Mouse (Mus musculus): Measurements from ENCODE around the gene Igfbp6. TPM values are rescaled to one million over a fixed set of nuclear protein-coding genes. Genes with fewer than 3 reads are reported as not detected.

Gene Igfbp6
- polyA plus RNA-seq, 1 experiment: 10.9 TPM

DNA sequence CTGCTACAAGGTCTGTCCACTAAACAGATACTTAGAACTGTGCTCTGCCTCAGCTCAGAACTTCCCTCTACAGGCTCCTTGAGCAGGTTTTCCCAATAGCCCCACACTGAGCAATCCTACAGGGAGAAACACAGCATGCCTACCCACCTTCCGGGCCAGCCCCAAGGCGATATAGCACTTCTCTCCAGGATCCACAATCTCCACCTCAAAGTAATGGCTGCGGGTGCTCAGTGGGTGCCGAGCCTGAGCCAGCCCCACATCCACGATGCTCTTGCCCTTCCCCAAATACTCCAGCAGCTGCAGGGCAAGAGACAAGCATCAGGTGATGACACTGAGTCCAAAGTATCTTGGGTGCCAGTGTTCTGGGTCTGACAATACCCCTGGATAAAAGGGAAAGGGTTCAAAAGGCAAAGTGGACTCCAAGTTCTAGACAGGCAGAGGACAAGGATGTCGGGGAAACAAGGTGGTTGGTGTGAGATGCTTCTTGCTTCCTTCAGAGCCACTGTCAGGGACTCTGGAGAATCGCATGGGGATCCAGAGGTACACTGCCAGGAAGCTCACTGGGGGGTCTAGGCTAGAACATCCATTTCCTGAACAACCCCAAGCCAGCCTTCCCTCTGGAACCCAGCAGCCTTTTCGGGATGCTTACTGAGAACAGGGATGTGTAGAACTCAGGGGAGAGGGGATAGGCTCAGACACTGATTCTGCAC lies 24.9 kb upstream of the Igfbp6 start:
- Histone ChIP-seq H3K4me1 (ENCODE audit: control insufficient read depth, insufficient read depth, insufficient read length) (no peaks in the 10 kb centered on the region), H3K27ac (ENCODE audit: insufficient read depth, low read length) (no peak overlapping the region), H3K27me3 (ENCODE audit: control insufficient read depth, insufficient read depth, low read length) (no peaks in the 10 kb centered on the region), H3K4me3 (ENCODE audit: extremely low read depth, insufficient read depth, insufficient read length) (no peak overlapping the region), H3K36me3 (ENCODE audit: control insufficient read depth, insufficient read depth, low read length) (peaks cover 28% of the 10 kb centered on the region)
- 90% methylated on average over 8 of the region's 8 CpGs for WGBS
- no peak for TF ChIP-seq CTCF (IDR thresholded peaks at IDR 0.05; ENCODE audit: extremely low read depth, insufficient read depth, insufficient read length, insufficient replicate concordance)
- TF ChIP-seq POLR2A (IDR thresholded peaks at IDR 0.05; ENCODE audit: low read depth, low read length): no peak
- no peak for DNase-seq (ENCODE audit: low read depth in 1 of 2, low spot score in 2 of 2)

DNA sequence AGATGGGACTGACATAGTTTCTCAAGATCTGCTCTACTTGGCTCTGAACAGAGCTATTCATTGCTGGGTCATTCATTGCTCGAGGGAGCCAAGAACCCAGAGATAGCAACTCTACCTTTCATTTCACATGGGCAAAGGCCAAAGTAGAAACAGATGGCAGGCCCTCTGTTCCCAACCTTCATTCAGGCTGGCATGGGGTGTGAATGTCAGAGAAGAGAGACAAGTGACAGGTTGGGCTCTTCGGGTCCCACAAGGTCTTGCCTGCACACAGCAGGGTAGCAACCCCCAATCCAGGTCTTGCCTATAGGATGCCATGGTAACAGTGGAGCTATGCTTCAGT lies 24.4 kb upstream of the Igfbp6 start:
- WGBS: 86% methylated on average over 2 of the region's 2 CpGs
- Histone ChIP-seq H3K36me3 (ENCODE audit: control insufficient read depth, insufficient read depth, low read length) (peaks cover 32% of the 10 kb centered on the region), H3K27ac (ENCODE audit: insufficient read depth, low read length) (no peak overlapping the region), H3K4me1 (ENCODE audit: control insufficient read depth, insufficient read depth, insufficient read length) (no peaks in the 10 kb centered on the region), H3K27me3 (ENCODE audit: control insufficient read depth, insufficient read depth, low read length) (no peaks in the 10 kb centered on the region), H3K4me3 (ENCODE audit: extremely low read depth, insufficient read depth, insufficient read length) (no peak overlapping the region)
- no peak for DNase-seq (ENCODE audit: low read depth in 1 of 2, low spot score in 2 of 2)
- TF ChIP-seq POLR2A (IDR thresholded peaks at IDR 0.05; ENCODE audit: low read depth, low read length): no peak
- TF ChIP-seq CTCF (IDR thresholded peaks at IDR 0.05; ENCODE audit: extremely low read depth, insufficient read depth, insufficient read length, insufficient replicate concordance): no peak

DNA sequence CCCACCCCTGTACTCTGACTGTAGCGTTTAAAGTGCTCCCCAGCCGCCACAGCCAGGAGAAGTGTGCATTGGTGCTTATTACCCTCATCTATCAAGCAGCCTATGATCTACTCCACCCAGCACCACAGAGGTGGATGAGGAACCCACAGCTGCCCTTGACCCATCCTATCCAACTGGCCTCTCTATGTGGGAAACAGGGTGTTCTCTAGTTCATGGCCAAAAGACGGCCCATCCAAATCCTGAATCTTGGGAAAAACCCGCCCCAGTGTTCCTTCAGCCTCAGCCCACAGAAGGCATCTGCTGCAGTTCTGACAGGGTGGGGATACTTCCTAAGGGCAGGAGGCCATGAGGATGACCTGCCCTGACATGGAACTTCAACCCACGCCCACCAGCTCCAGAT lies 23.6 kb upstream of the Igfbp6 start:
- no peaks in the 10 kb centered on the region for H3K4me1 ChIP-seq (ENCODE audit: control insufficient read depth, insufficient read depth, insufficient read length)
- H3K27ac ChIP-seq (ENCODE audit: insufficient read depth, low read length): no peak overlapping the region; the same call in 1 of the 2 replicates
- H3K36me3 ChIP-seq (ENCODE audit: control insufficient read depth, insufficient read depth, low read length): peaks cover 36% of the 10 kb centered on the region
- H3K4me3 ChIP-seq (ENCODE audit: extremely low read depth, insufficient read depth, insufficient read length): no peak overlapping the region
- WGBS: 82% methylated on average over 5 of the region's 5 CpGs
- no peak for TF ChIP-seq CTCF (IDR thresholded peaks at IDR 0.05; ENCODE audit: extremely low read depth, insufficient read depth, insufficient read length, insufficient replicate concordance)
- no peaks in the 10 kb centered on the region for H3K27me3 ChIP-seq (ENCODE audit: control insufficient read depth, insufficient read depth, low read length)
- no peak for DNase-seq (ENCODE audit: low read depth in 1 of 2, low spot score in 2 of 2)

DNA sequence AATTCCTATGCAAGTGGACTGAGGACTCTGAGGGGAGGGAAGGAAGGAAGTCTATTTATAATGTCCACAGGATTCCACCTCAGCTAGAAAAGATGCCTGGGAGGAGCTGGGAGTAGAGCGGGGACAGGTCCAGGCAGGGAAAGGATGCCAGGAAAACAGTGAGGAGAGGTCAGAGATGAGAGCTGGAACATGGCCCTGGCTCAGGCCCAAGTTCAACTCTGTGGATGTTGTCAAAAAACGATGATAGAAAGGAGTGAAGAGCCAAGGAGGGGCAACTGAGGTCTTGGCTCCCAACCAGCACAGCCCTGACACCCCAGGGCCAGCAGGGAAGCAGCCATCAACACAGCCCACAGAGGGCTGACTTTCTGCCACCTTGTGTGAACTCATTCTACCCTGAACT lies 17.9 kb upstream of the Igfbp6 start:
- no peak for DNase-seq (ENCODE audit: low read depth in 1 of 2, low spot score in 2 of 2)
- Histone ChIP-seq H3K4me1 (ENCODE audit: control insufficient read depth, insufficient read depth, insufficient read length) (no peaks in the 10 kb centered on the region), H3K36me3 (ENCODE audit: control insufficient read depth, insufficient read depth, low read length) (peaks cover 43% of the 10 kb centered on the region), H3K27me3 (ENCODE audit: control insufficient read depth, insufficient read depth, low read length) (no peaks in the 10 kb centered on the region), H3K27ac (ENCODE audit: insufficient read depth, low read length) (no peak overlapping the region), H3K4me3 (ENCODE audit: extremely low read depth, insufficient read depth, insufficient read length) (no peak overlapping the region)
- TF ChIP-seq POLR2A (IDR thresholded peaks at IDR 0.05; ENCODE audit: low read depth, low read length) (no peak), CTCF (IDR thresholded peaks at IDR 0.05; ENCODE audit: extremely low read depth, insufficient read depth, insufficient read length, insufficient replicate concordance) (no peak)
- whole genome bisulfite sequencing: 68% methylated on average over 2 of the region's 2 CpGs

DNA sequence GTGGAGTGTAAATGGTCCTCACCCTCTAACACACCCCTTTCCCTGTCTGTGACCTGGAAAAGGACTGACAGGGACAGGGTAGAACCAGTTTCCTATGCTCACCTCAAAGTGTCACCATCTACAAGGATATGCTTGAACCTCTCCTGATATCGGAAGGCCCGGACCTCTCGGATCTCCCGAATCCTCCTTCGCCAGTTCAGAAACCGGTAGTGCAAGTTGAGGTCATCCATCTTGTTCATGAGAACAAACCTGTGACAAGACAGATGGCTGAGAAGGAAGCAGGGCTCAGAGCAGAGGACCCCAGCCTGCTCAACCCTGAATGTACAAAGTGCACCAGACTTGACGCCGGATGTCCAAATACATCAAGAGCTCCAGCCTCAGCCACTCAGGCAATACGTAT lies 10.8 kb upstream of the Igfbp6 start:
- WGBS: 93% methylated on average over 9 of the region's 9 CpGs
- DNase-seq (ENCODE audit: low read depth in 1 of 2, low spot score in 2 of 2): no peak
- Histone ChIP-seq H3K4me1 (ENCODE audit: control insufficient read depth, insufficient read depth, insufficient read length) (peaks cover 2% of the 10 kb centered on the region; the same call in 1 of the 2 replicates), H3K4me3 (ENCODE audit: extremely low read depth, insufficient read depth, insufficient read length) (no peak overlapping the region), H3K27me3 (ENCODE audit: control insufficient read depth, insufficient read depth, low read length) (no peaks in the 10 kb centered on the region), H3K36me3 (ENCODE audit: control insufficient read depth, insufficient read depth, low read length) (peaks cover 25% of the 10 kb centered on the region), H3K27ac (ENCODE audit: insufficient read depth, low read length) (no peak overlapping the region)
- TF ChIP-seq POLR2A (IDR thresholded peaks at IDR 0.05; ENCODE audit: low read depth, low read length) (no peak), CTCF (IDR thresholded peaks at IDR 0.05; ENCODE audit: extremely low read depth, insufficient read depth, insufficient read length, insufficient replicate concordance) (no peak)

DNA sequence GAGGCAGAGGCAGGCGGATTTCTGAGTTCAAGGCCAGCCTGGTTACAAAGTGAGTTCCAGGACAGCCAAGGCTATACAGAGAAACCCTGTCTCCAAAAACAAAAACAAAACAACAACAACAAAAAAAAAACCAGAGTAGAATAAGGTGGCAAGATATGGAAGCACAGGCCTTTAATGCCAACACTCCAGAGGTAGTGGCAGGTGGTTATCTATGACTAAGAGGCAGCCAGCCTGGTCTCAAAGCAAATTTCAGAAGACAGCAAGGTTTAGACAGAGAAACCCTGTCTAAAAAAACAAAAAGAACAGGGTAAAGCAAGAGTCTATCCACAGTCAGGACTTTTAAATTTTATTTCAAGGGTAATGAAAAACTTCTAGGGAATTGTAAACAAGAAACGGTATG lies 9.5 kb upstream of the Igfbp6 start:
- 95% methylated on average over 2 of the region's 2 CpGs for WGBS
- TF ChIP-seq CTCF (IDR thresholded peaks at IDR 0.05; ENCODE audit: extremely low read depth, insufficient read depth, insufficient read length, insufficient replicate concordance) (no peak), POLR2A (IDR thresholded peaks at IDR 0.05; ENCODE audit: low read depth, low read length) (no peak)
- H3K4me1 ChIP-seq (ENCODE audit: control insufficient read depth, insufficient read depth, insufficient read length): peaks cover 2% of the 10 kb centered on the region; the same call in 1 of the 2 replicates
- no peaks in the 10 kb centered on the region for H3K27me3 ChIP-seq (ENCODE audit: control insufficient read depth, insufficient read depth, low read length)
- no peak overlapping the region for H3K27ac ChIP-seq (ENCODE audit: insufficient read depth, low read length)
- no peak overlapping the region for H3K4me3 ChIP-seq (ENCODE audit: extremely low read depth, insufficient read depth, insufficient read length)
- no peak for DNase-seq (ENCODE audit: low read depth in 1 of 2, low spot score in 2 of 2)
- H3K36me3 ChIP-seq (ENCODE audit: control insufficient read depth, insufficient read depth, low read length): peaks cover 18% of the 10 kb centered on the region

DNA sequence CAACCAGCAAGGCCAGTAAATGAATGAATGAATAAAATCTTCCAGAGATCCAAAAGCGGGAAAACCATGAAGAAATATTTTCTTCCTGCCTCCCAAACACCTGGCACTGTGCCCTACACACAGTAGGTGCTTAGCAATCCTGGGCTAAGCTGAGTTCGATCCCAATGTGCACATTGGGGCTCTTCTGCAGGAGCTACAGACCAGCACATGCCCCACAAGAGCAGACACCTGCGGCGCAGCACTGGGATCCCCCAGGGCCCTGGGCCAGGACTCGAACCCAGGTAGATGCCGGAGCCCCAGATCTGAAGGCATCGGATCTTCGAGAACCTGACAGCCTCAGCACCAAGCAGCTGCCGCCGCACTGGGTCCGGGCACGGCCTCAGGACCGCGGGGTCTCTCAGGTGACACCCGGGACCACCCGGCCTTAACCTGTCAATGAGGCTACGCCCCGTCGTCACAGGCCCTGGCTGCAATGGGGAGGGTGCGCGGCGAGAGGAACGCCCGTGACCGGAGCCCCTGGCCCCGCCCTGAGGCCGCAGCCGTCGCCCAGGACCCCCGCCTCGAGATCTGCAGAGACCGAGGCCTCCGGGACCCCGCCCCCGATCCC lies 8.5 kb upstream of the Igfbp6 start:
- no peak for DNase-seq (ENCODE audit: low read depth in 1 of 2, low spot score in 2 of 2)
- no peaks in the 10 kb centered on the region for H3K27me3 ChIP-seq (ENCODE audit: control insufficient read depth, insufficient read depth, low read length)
- H3K4me1 ChIP-seq (ENCODE audit: control insufficient read depth, insufficient read depth, insufficient read length): peaks cover 2% of the 10 kb centered on the region; the same call in 1 of the 2 replicates
- H3K27ac ChIP-seq (ENCODE audit: insufficient read depth, low read length): peak overlapping the region; percentile 41; the same call in 1 of the 2 replicates
- no peak for TF ChIP-seq CTCF (IDR thresholded peaks at IDR 0.05; ENCODE audit: extremely low read depth, insufficient read depth, insufficient read length, insufficient replicate concordance)
- no peak for TF ChIP-seq POLR2A (IDR thresholded peaks at IDR 0.05; ENCODE audit: low read depth, low read length)
- H3K4me3 ChIP-seq (ENCODE audit: extremely low read depth, insufficient read depth, insufficient read length): peak overlapping the region; percentile 85
- H3K36me3 ChIP-seq (ENCODE audit: control insufficient read depth, insufficient read depth, low read length): peaks cover 11% of the 10 kb centered on the region
- under 1% methylated on average over 35 of the region's 35 CpGs for WGBS
